In genomic region chr6:31207231-31207630, GRCm38 (mm10) we compare ENCODE assay signal across 24 mouse cellular contexts.
A peak's percentile ranks its signal among the peaks of the same experiment; 100 is the strongest.
DNase-seq lines count a peak whose midpoint lies in the region; TF ChIP-seq lines count a peak whose summit lies in the region.
"Had no signal": no experiment of that assay in that cellular context is flagged by ENCODE, and none has a peak within 500 bp of the region (broad histone marks: within the 10 kb centered on the region; RNA-seq: fewer than 3 reads in every experiment).

No protein-coding gene starts in this region.

- H3K4me3 ChIP-seq in left cerebral cortex, adult 2 months: no peak overlapping the region; the same call in 1 of the 2 replicates
- H3K4me3 ChIP-seq: embryonic facial prominence, embryonic 12.5 days; erythroblast, embryonic 14.5 days; forebrain, embryonic 13.5 days; heart, embryonic 10.5 days; limb, embryonic 10.5 days; megakaryocyte, embryonic 14.5 days; midbrain, embryonic 15.5 days; myocyte; stomach, embryonic 15.5 days had no signal

- peak overlapping the region; percentile 44; the same call in 1 of the 2 replicates for H3K27ac ChIP-seq in left cerebral cortex, adult 2 months
- H3K27ac ChIP-seq: embryonic facial prominence, embryonic 12.5 days; forebrain, embryonic 13.5 days; heart, embryonic 10.5 days; kidney, postnatal 0 days; limb, embryonic 10.5 days; midbrain, embryonic 15.5 days; stomach, embryonic 15.5 days had no signal

- intact Hi-C loops in left cerebral cortex, adult 2 months (cut with DNase I): no loop called here

- no peak for TF ChIP-seq CTCF in left cerebral cortex, adult 2 months (IDR thresholded peaks at IDR 0.05)

- peak; percentile 87 to 93 for DNase-seq in adrenal gland, adult (ENCODE audit: inconsistent age in 2 of 2, low spot score in 1 of 2)
- DNase-seq in adrenal gland, postnatal 4 days (ENCODE audit: low spot score in 2 of 2): no peak
- no peak for DNase-seq in left cerebral cortex, adult 2 months (ENCODE audit: extremely low spot score in 1 of 2, low spot score in 2 of 2)
- no peak for DNase-seq in left cerebral cortex, adult 18-20 months (ENCODE audit: low spot score in 2 of 2)
- peak; percentile 71 for DNase-seq in adrenal gland, postnatal 10 days
- DNase-seq in testis, postnatal 14 days (ENCODE audit: low spot score): peak; percentile 79
- no peak for DNase-seq in thymus, postnatal 10 days (ENCODE audit: low spot score in 2 of 2)
- DNase-seq: cerebellum, adult 9-11 months; gastrocnemius, postnatal 10 days; heart, postnatal 36 days; kidney, adult 11 months; lung, adult 2 months; right cerebral cortex, postnatal 25 days; thymus, postnatal 25 days had no signal

Comparison
In these comparisons a context has a peak if more than half of its experiments do, and no peak if none do; other contexts are left out.
1. DNase-seq: peak in adrenal gland, adult (2 of 2), adrenal gland, postnatal 10 days (single experiment) and testis, postnatal 14 days (single experiment); none in adrenal gland, postnatal 4 days (0 of 2), left cerebral cortex, adult 2 months (0 of 2), left cerebral cortex, adult 18-20 months (0 of 2) and thymus, postnatal 10 days (0 of 2).